Comparison of ENCODE assay signal across 8 mouse cellular contexts in genomic region chr1:91346892-91347291, GRCm38 (mm10). TPM values are rescaled to one million over a fixed set of nuclear protein-coding genes. Genes with fewer than 3 reads are reported as not detected.
A peak's percentile ranks its signal among the peaks of the same experiment; 100 is the strongest.
DNase-seq lines count a peak whose midpoint lies in the region; ATAC-seq and TF ChIP-seq lines count a peak whose summit lies in the region.

No protein-coding gene starts in this region.

- no peak for TF ChIP-seq EP300 in liver, postnatal 0 days (IDR thresholded peaks at IDR 0.05; ENCODE audit: low read depth)

- peaks cover 21% of the 10 kb centered on the region for H3K4me1 ChIP-seq in E14TG2a.4 (replicated peaks; ENCODE audit: low read depth, low read length)
- peaks cover 4% of the 10 kb centered on the region for H3K4me1 ChIP-seq in embryonic facial prominence, embryonic 11.5 days (ENCODE audit: control insufficient read depth, insufficient read depth, low read length)
- peaks cover 29% of the 10 kb centered on the region for H3K4me1 ChIP-seq in heart, embryonic 12.5 days (replicated peaks)
- H3K4me1 ChIP-seq in kidney, embryonic 15.5 days: peaks cover 21% of the 10 kb centered on the region
- H3K4me1 ChIP-seq in liver, postnatal 0 days (ENCODE audit: insufficient read depth): no peaks in the 10 kb centered on the region
- H3K4me1 ChIP-seq in neural tube, embryonic 15.5 days: peaks cover 18% of the 10 kb centered on the region

- no peak overlapping the region for H3K27ac ChIP-seq in embryonic facial prominence, embryonic 11.5 days (replicated peaks; ENCODE audit: low read depth, low read length)
- H3K27ac ChIP-seq in heart, embryonic 12.5 days (ENCODE audit: poor library complexity, severe bottlenecking): no peak overlapping the region
- no peak overlapping the region for H3K27ac ChIP-seq in kidney, embryonic 15.5 days
- H3K27ac ChIP-seq in liver, postnatal 0 days (ENCODE audit: low read depth): no peak overlapping the region
- H3K27ac ChIP-seq in neural tube, embryonic 15.5 days (replicated peaks): no peak overlapping the region

- H3K4me2 ChIP-seq in embryonic facial prominence, embryonic 11.5 days (ENCODE audit: low read depth, low read length): no peak overlapping the region
- H3K4me2 ChIP-seq in heart, embryonic 12.5 days: no peak overlapping the region
- H3K4me2 ChIP-seq in kidney, embryonic 15.5 days: no peak overlapping the region
- no peak overlapping the region for H3K4me2 ChIP-seq in liver, postnatal 0 days (ENCODE audit: low read depth, low read length)
- H3K4me2 ChIP-seq in neural tube, embryonic 15.5 days: no peak overlapping the region

- H3K9me3 ChIP-seq in E14TG2a.4 (ENCODE audit: low read length): no peaks in the 10 kb centered on the region
- H3K9me3 ChIP-seq in embryonic facial prominence, embryonic 11.5 days (replicated peaks; ENCODE audit: control insufficient read depth, low read length): no peaks in the 10 kb centered on the region
- no peaks in the 10 kb centered on the region for H3K9me3 ChIP-seq in heart, embryonic 12.5 days (replicated peaks)
- H3K9me3 ChIP-seq in kidney, embryonic 15.5 days (replicated peaks): no peaks in the 10 kb centered on the region
- no peaks in the 10 kb centered on the region for H3K9me3 ChIP-seq in liver, postnatal 0 days (ENCODE audit: low read length)
- H3K9me3 ChIP-seq in neural tube, embryonic 15.5 days (replicated peaks): no peaks in the 10 kb centered on the region

- WGBS in embryonic facial prominence, embryonic 11.5 days: 44% methylated on average over 3 of the region's 3 CpGs
- WGBS in heart, embryonic 12.5 days: 36% methylated on average over 3 of the region's 3 CpGs
- WGBS in kidney, embryonic 15.5 days: 37% methylated on average over 3 of the region's 3 CpGs
- WGBS in liver, postnatal 0 days (ENCODE audit: insufficient replicate concordance): 28% methylated on average over 3 of the region's 3 CpGs
- 38% methylated on average over 3 of the region's 3 CpGs for whole genome bisulfite sequencing in neural tube, embryonic 15.5 days

- H3K27me3 ChIP-seq in E14TG2a.4 (ENCODE audit: insufficient read depth, low read length): peaks cover 64% of the 10 kb centered on the region
- H3K27me3 ChIP-seq in embryonic facial prominence, embryonic 11.5 days (ENCODE audit: control insufficient read depth, insufficient read depth, low read length): peaks cover 38% of the 10 kb centered on the region
- H3K27me3 ChIP-seq in heart, embryonic 12.5 days (replicated peaks): peaks cover 49% of the 10 kb centered on the region
- peaks cover 49% of the 10 kb centered on the region for H3K27me3 ChIP-seq in kidney, embryonic 15.5 days
- H3K27me3 ChIP-seq in liver, postnatal 0 days (ENCODE audit: insufficient read depth, low read length): peaks cover 46% of the 10 kb centered on the region
- H3K27me3 ChIP-seq in neural tube, embryonic 15.5 days (replicated peaks): peaks cover 46% of the 10 kb centered on the region

- peak; percentile 88 for TF ChIP-seq CTCF in E14TG2a.4 (conservative IDR thresholded peaks at IDR 0.05; ENCODE audit: low read length)
- peak; percentile 96 for TF ChIP-seq CTCF in liver, postnatal 0 days (IDR thresholded peaks at IDR 0.05; ENCODE audit: low read depth)

- DNase-seq in adrenal gland, postnatal 14 days: peak; percentile 79
- peak; percentile 81 for DNase-seq in embryonic facial prominence, embryonic 11.5 days (ENCODE audit: low spot score)
- DNase-seq in liver, postnatal 0 days: peak; percentile 73
- peak; percentile 35 to 73 for DNase-seq in thymus, postnatal 10 days (ENCODE audit: low spot score in 2 of 2)

- H3K36me3 ChIP-seq in E14TG2a.4 (ENCODE audit: insufficient read depth, low read length): no peaks in the 10 kb centered on the region
- H3K36me3 ChIP-seq in embryonic facial prominence, embryonic 11.5 days (replicated peaks; ENCODE audit: control insufficient read depth, insufficient read depth, low read depth, low read length): no peaks in the 10 kb centered on the region
- H3K36me3 ChIP-seq in heart, embryonic 12.5 days: no peaks in the 10 kb centered on the region
- no peaks in the 10 kb centered on the region for H3K36me3 ChIP-seq in kidney, embryonic 15.5 days
- no peaks in the 10 kb centered on the region for H3K36me3 ChIP-seq in liver, postnatal 0 days (replicated peaks; ENCODE audit: insufficient read depth, low read length)
- no peaks in the 10 kb centered on the region for H3K36me3 ChIP-seq in neural tube, embryonic 15.5 days

- H3K9ac ChIP-seq in embryonic facial prominence, embryonic 11.5 days (replicated peaks; ENCODE audit: low read length): no peak overlapping the region
- H3K9ac ChIP-seq in heart, embryonic 12.5 days: no peak overlapping the region
- no peak overlapping the region for H3K9ac ChIP-seq in kidney, embryonic 15.5 days
- H3K9ac ChIP-seq in liver, postnatal 0 days (replicated peaks): no peak overlapping the region
- no peak overlapping the region for H3K9ac ChIP-seq in neural tube, embryonic 15.5 days (replicated peaks)

- no peak overlapping the region for H3K4me3 ChIP-seq in E14TG2a.4 (replicated peaks; ENCODE audit: low read length)
- H3K4me3 ChIP-seq in embryonic facial prominence, embryonic 11.5 days (ENCODE audit: low read depth, low read length): no peak overlapping the region
- no peak overlapping the region for H3K4me3 ChIP-seq in heart, embryonic 12.5 days
- no peak overlapping the region for H3K4me3 ChIP-seq in kidney, embryonic 15.5 days (replicated peaks)
- no peak overlapping the region for H3K4me3 ChIP-seq in liver, postnatal 0 days (ENCODE audit: low read depth, low read length)
- H3K4me3 ChIP-seq in neural tube, embryonic 15.5 days (replicated peaks): no peak overlapping the region

- peak; percentile 22; the same call in 1 of the 2 replicates for ATAC-seq in embryonic facial prominence, embryonic 11.5 days (replicated peaks; ENCODE audit: insufficient number of reproducible peaks, low FRiP score, low TSS enrichment, low read depth)
- ATAC-seq in heart, embryonic 12.5 days (ENCODE audit: insufficient number of reproducible peaks, low FRiP score): peak; percentile 49; the same call in 1 of the 2 replicates
- peak; percentile 52; the same call in 1 of the 2 replicates for ATAC-seq in kidney, embryonic 15.5 days (replicated peaks; ENCODE audit: low FRiP score)
- peak; percentile 59; the same call in 1 of the 2 replicates for ATAC-seq in liver, postnatal 0 days
- ATAC-seq in neural tube, embryonic 15.5 days (ENCODE audit: low FRiP score): peak; percentile 60; the same call in 1 of the 2 replicates

RNA-seq across cellular contexts. Expression of gene Klhl30, which starts 3.9 kb away (rescaled TPM):
- 0.37 and 0.71 TPM in 2 replicates for total RNA-seq in adrenal gland, postnatal 14 days (2021)
- polyA plus RNA-seq in embryonic facial prominence, embryonic 11.5 days (2014; fragmentation: Nextera tagmentation; extraction: Ambion mirVana): 0.40 and 0.55 TPM in 2 replicates
- polyA plus RNA-seq in heart, embryonic 12.5 days (2016; fragmentation: Nextera tagmentation; extraction: Ambion mirVana): 44.2 and 46.7 TPM in 2 replicates
- polyA plus RNA-seq in kidney, embryonic 15.5 days (2015; fragmentation: Nextera tagmentation; extraction: Ambion mirVana): 0.53 and 0.73 TPM in 2 replicates
- 0.06 and 0.12 TPM in 2 replicates for polyA plus RNA-seq in liver, postnatal 0 days (2015; fragmentation: Nextera tagmentation; extraction: Ambion mirVana)
- polyA plus RNA-seq in neural tube, embryonic 15.5 days (2015; fragmentation: Nextera tagmentation; extraction: Ambion mirVana): 0.24 and 0.26 TPM in 2 replicates

RNA-seq across cellular contexts. Expression of gene Erfe, which starts 19.3 kb away (rescaled TPM):
- total RNA-seq in adrenal gland, postnatal 14 days (2021): 7.3 and 9.1 TPM in 2 replicates
- polyA plus RNA-seq in embryonic facial prominence, embryonic 11.5 days (2014; fragmentation: Nextera tagmentation; extraction: Ambion mirVana): 1.3 and 2.0 TPM in 2 replicates
- 1.5 and 1.7 TPM in 2 replicates for polyA plus RNA-seq in heart, embryonic 12.5 days (2016; fragmentation: Nextera tagmentation; extraction: Ambion mirVana)
- polyA plus RNA-seq in kidney, embryonic 15.5 days (2015; fragmentation: Nextera tagmentation; extraction: Ambion mirVana): 1.9 and 2.0 TPM in 2 replicates
- 0.95 and 1.3 TPM in 2 replicates for polyA plus RNA-seq in liver, postnatal 0 days (2015; fragmentation: Nextera tagmentation; extraction: Ambion mirVana)
- 0.06 and 1.2 TPM in 2 replicates for polyA plus RNA-seq in neural tube, embryonic 15.5 days (2015; fragmentation: Nextera tagmentation; extraction: Ambion mirVana)

RNA-seq across cellular contexts. Expression of gene Espnl, which starts 25.0 kb away (rescaled TPM):
- 0.08 TPM in 1 of 2 replicates, not detected in the other for total RNA-seq in adrenal gland, postnatal 14 days (2021)
- 0.06 and 0.14 TPM in 2 replicates for polyA plus RNA-seq in embryonic facial prominence, embryonic 11.5 days (2014; fragmentation: Nextera tagmentation; extraction: Ambion mirVana)
- polyA plus RNA-seq in heart, embryonic 12.5 days (2016; fragmentation: Nextera tagmentation; extraction: Ambion mirVana): 0.05 and 0.08 TPM in 2 replicates
- 0.06 and 0.10 TPM in 2 replicates for polyA plus RNA-seq in kidney, embryonic 15.5 days (2015; fragmentation: Nextera tagmentation; extraction: Ambion mirVana)
- 0.04 TPM in 1 of 2 replicates, not detected in the other for polyA plus RNA-seq in liver, postnatal 0 days (2015; fragmentation: Nextera tagmentation; extraction: Ambion mirVana)
- polyA plus RNA-seq in neural tube, embryonic 15.5 days (2015; fragmentation: Nextera tagmentation; extraction: Ambion mirVana): 0.08 and 0.09 TPM in 2 replicates

RNA-seq across cellular contexts. Expression of gene Scly, which starts 48.8 kb away (rescaled TPM):
- total RNA-seq in adrenal gland, postnatal 14 days (2021): 19.2 and 22.6 TPM in 2 replicates
- 10.9 and 11.7 TPM in 2 replicates for polyA plus RNA-seq in embryonic facial prominence, embryonic 11.5 days (2014; fragmentation: Nextera tagmentation; extraction: Ambion mirVana)
- polyA plus RNA-seq in heart, embryonic 12.5 days (2016; fragmentation: Nextera tagmentation; extraction: Ambion mirVana): 14.8 and 14.9 TPM in 2 replicates
- polyA plus RNA-seq in kidney, embryonic 15.5 days (2015; fragmentation: Nextera tagmentation; extraction: Ambion mirVana): 21.7 and 22.2 TPM in 2 replicates
- polyA plus RNA-seq in liver, postnatal 0 days (2015; fragmentation: Nextera tagmentation; extraction: Ambion mirVana): 26.3 and 26.5 TPM in 2 replicates
- polyA plus RNA-seq in neural tube, embryonic 15.5 days (2015; fragmentation: Nextera tagmentation; extraction: Ambion mirVana): 16.3 and 16.6 TPM in 2 replicates

RNA-seq across cellular contexts. Expression of gene Ilkap, which starts 51.7 kb away (rescaled TPM):
- 99.4 and 110 TPM in 2 replicates for total RNA-seq in adrenal gland, postnatal 14 days (2021)
- polyA plus RNA-seq in embryonic facial prominence, embryonic 11.5 days (2014; fragmentation: Nextera tagmentation; extraction: Ambion mirVana): 178 and 193 TPM in 2 replicates
- 104 and 106 TPM in 2 replicates for polyA plus RNA-seq in heart, embryonic 12.5 days (2016; fragmentation: Nextera tagmentation; extraction: Ambion mirVana)
- polyA plus RNA-seq in kidney, embryonic 15.5 days (2015; fragmentation: Nextera tagmentation; extraction: Ambion mirVana): 132 and 141 TPM in 2 replicates
- 40.3 and 42.8 TPM in 2 replicates for polyA plus RNA-seq in liver, postnatal 0 days (2015; fragmentation: Nextera tagmentation; extraction: Ambion mirVana)
- 144 and 149 TPM in 2 replicates for polyA plus RNA-seq in neural tube, embryonic 15.5 days (2015; fragmentation: Nextera tagmentation; extraction: Ambion mirVana)

Comparison
In these comparisons a context has a peak if more than half of its experiments do, and no peak if none do; other contexts are left out.
1. RNA of gene Klhl30, which starts 3.9 kb away (polyA plus RNA-seq): 44.2 to 46.7 TPM in heart, embryonic 12.5 days; 0.40 to 0.55 TPM in embryonic facial prominence, embryonic 11.5 days, 0.53 to 0.73 TPM in kidney, embryonic 15.5 days, 0.24 to 0.26 TPM in neural tube, embryonic 15.5 days and 0.06 to 0.12 TPM in liver, postnatal 0 days; every median in the first group is over 10 times any median in the second.
2. Peak in every context shown above with its lines, with median percentiles within 50 percentile points of each other: DNase-seq and ATAC-seq.